Mouse (Mus musculus) kidney, postnatal 10 days (tissue): ENCODE measurements around the gene Dkkl1.
"Not testable (repeated sequence)": the region's sequence is repeated elsewhere in the genome, so short reads cannot be mapped to it uniquely, and the experiment has no call there.

Experiments
- DNase-seq: peaks from one replicate; pipeline ENCODE4 v3.0.0; 2021; ENCODE audit warnings: mixed read lengths

Gene Dkkl1

GRCm38 (mm10) chr7:45191803-45192363 lies 20.1 kb downstream of the Dkkl1 start:
- DNase-seq, result peak; percentile 40

- no peak for DNase-seq
Measured at GRCm38 (mm10) chr7:45191161-45191560, 20.8 kb downstream of the Dkkl1 start.

GRCm38 (mm10) chr7:45190186-45190585 lies 21.8 kb downstream of the Dkkl1 start:
- no peak for DNase-seq

- DNase-seq, result no peak
Measured at GRCm38 (mm10) chr7:45189600-45189999, 22.3 kb downstream of the Dkkl1 start.

- no peak for DNase-seq
Measured at GRCm38 (mm10) chr7:45185921-45186320, 26.0 kb downstream of the Dkkl1 start.

GRCm38 (mm10) chr7:45183672-45184071 lies 28.3 kb downstream of the Dkkl1 start:
- no peak for DNase-seq

GRCm38 (mm10) chr7:45182606-45183005 lies 29.3 kb downstream of the Dkkl1 start:
- peak; percentile 52 for DNase-seq

GRCm38 (mm10) chr7:45182199-45182601 lies 29.7 kb downstream of the Dkkl1 start:
- peak; percentile 91 for DNase-seq

- no peak for DNase-seq
Measured at GRCm38 (mm10) chr7:45181540-45181939, 30.4 kb downstream of the Dkkl1 start.

- DNase-seq, result no peak
Measured at GRCm38 (mm10) chr7:45180896-45181477, 31.0 kb downstream of the Dkkl1 start, which contains the start of gene Pth2. Gene Pth2 (plus strand): TSS chr7:45180995.

- no peak for DNase-seq
Measured at GRCm38 (mm10) chr7:45179469-45179868, 32.5 kb downstream of the Dkkl1 start, which contains the start of gene Gfy. Gene Gfy (minus strand): TSS chr7:45179569.

- no peak for DNase-seq
Measured at GRCm38 (mm10) chr7:45178550-45178949, 33.4 kb downstream of the Dkkl1 start.

- DNase-seq, result no peak
Measured at GRCm38 (mm10) chr7:45176356-45176755, 35.6 kb downstream of the Dkkl1 start.

GRCm38 (mm10) chr7:45175929-45176328 lies 36.0 kb downstream of the Dkkl1 start:
- no peak for DNase-seq

- no peak for DNase-seq
Measured at GRCm38 (mm10) chr7:45175398-45175797, 36.5 kb downstream of the Dkkl1 start.

- no peak for DNase-seq
Measured at GRCm38 (mm10) chr7:45174567-45175280, 37.2 kb downstream of the Dkkl1 start.

GRCm38 (mm10) chr7:45173772-45174171 lies 38.2 kb downstream of the Dkkl1 start:
- not testable (repeated sequence) for DNase-seq

GRCm38 (mm10) chr7:45172974-45173373 lies 39.0 kb downstream of the Dkkl1 start:
- no peak for DNase-seq

GRCm38 (mm10) chr7:45169495-45169894 lies 42.5 kb downstream of the Dkkl1 start:
- DNase-seq, result no peak

- DNase-seq, result no peak
Measured at GRCm38 (mm10) chr7:45168656-45169055, 43.3 kb downstream of the Dkkl1 start.

GRCm38 (mm10) chr7:45167761-45168445 lies 44.0 kb downstream of the Dkkl1 start:
- no peak for DNase-seq

- no peak for DNase-seq
Measured at GRCm38 (mm10) chr7:45166950-45167401, 45.0 kb downstream of the Dkkl1 start.

- no peak for DNase-seq
Measured at GRCm38 (mm10) chr7:45165701-45166100, 46.2 kb downstream of the Dkkl1 start.
